Mouse (Mus musculus): ENCODE results near the gene Tbrg1. TPM values are rescaled to one million over a fixed set of nuclear protein-coding genes. Genes with fewer than 3 reads are reported as not detected.

Tbrg1 gene
- 166 and 169 TPM in 2 replicates for polyA plus RNA-seq (2014; fragmentation: Nextera tagmentation; extraction: Ambion mirVana)

DNA sequence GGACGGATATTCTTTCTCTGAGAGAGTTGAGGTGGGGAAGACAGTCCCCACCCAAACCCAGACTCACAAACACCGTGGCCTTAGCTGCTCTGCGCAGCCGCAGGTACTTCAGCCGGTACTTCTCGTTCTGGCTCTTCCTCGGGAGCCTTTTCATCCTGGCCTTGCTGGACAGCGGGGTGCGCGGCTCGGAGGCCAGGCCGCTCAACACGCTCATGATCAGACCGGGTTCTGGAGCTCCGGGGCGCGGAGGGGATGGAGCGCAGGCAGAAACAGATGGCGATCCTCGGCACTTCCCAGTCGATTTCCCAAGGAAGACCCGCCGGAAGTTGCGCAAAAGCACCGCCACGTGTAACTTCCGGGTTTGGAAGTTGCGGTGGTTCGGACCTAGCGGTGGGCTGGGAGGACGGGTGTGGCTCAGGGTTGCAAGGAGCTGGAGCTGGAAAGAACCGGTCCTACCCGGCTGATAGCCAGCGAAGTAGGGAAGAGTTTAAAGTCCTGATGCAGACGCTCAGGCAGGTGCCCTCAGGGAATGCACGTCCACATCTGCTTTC lies at the start of gene Tbrg1:
Tbrg1 (minus strand) TSS at position 382 of the 551 bp plus-strand sequence.
- Histone ChIP-seq H3K36me3 (ENCODE audit: control insufficient read depth, insufficient read depth, low read length) (peaks cover 33% of the 10 kb centered on the region), H3K27ac (ENCODE audit: low read depth) (peak within 1 kb of the TSS; percentile 85), H3K4me2 (ENCODE audit: low read length) (peak within 1 kb of the TSS; percentile 91), H3K27me3 (replicated peaks; ENCODE audit: control insufficient read depth, insufficient read depth, low read length) (no peaks in the 10 kb centered on the region), H3K4me3 (ENCODE audit: low read depth, low read length) (peak within 1 kb of the TSS; percentile 71), H3K4me1 (replicated peaks; ENCODE audit: control insufficient read depth, insufficient read depth, low read length) (peaks cover 4% of the 10 kb centered on the region; the same call in 1 of the 2 replicates), H3K9me3 (ENCODE audit: control insufficient read depth, low read length) (no peaks in the 10 kb centered on the region), H3K9ac (ENCODE audit: low read length) (peak within 1 kb of the TSS; percentile 66)
- under 1% methylated on average over 36 of the region's 36 CpGs for WGBS
- ATAC-seq (replicated peaks; ENCODE audit: low FRiP score, low TSS enrichment, low read depth) (peak; percentile 96), DNase-seq (ENCODE audit: low spot score) (peak; percentile 93)

DNA sequence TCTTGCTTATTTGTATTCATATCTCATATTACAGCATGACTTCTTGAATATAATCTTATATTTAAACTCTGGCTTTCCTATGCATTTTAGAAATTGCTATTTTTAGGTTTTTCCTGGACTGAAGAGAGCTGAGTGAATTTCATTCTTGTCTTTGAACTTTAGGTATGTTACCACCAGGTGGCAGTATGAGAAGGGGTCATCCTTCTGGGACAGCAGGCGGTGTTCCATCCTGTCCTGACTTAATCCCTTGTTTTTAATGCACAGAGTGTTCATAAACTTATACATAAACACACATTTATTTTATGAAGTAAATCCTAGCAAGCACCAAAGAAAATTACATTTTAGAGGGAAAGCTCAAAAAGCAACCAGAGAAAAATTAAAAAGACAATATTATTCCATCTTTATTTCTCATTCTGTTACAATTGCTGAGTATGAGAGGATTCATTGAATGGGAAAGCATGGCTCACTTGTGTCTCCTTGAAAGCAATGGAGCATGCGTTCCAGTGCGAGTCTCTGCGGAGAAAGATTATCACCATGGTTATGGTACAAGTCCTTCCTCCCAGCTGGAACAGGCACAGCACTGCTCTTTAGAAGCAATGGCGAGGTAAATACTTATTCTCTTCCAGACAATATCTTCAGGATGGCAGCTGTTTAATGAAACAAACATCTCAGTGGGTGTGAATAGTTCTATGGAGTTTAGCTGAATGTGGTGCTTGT lies 33.0 kb upstream of the Tbrg1 start:
- ATAC-seq (replicated peaks; ENCODE audit: low FRiP score, low TSS enrichment, low read depth) = no peak
- H3K9ac ChIP-seq (ENCODE audit: low read length) = no peak overlapping the region
- no peaks in the 10 kb centered on the region for H3K4me1 ChIP-seq (replicated peaks; ENCODE audit: control insufficient read depth, insufficient read depth, low read length)
- H3K4me2 ChIP-seq (ENCODE audit: low read length) = no peak overlapping the region
- 60% methylated on average over 5 of the region's 5 CpGs for WGBS
- DNase-seq (ENCODE audit: low spot score) = no peak
- H3K9me3 ChIP-seq (ENCODE audit: control insufficient read depth, low read length) = no peaks in the 10 kb centered on the region
- no peak overlapping the region for H3K4me3 ChIP-seq (ENCODE audit: low read depth, low read length)
- no peaks in the 10 kb centered on the region for H3K27me3 ChIP-seq (replicated peaks; ENCODE audit: control insufficient read depth, insufficient read depth, low read length)
- H3K27ac ChIP-seq (ENCODE audit: low read depth) = no peak overlapping the region
- no peaks in the 10 kb centered on the region for H3K36me3 ChIP-seq (ENCODE audit: control insufficient read depth, insufficient read depth, low read length)

DNA sequence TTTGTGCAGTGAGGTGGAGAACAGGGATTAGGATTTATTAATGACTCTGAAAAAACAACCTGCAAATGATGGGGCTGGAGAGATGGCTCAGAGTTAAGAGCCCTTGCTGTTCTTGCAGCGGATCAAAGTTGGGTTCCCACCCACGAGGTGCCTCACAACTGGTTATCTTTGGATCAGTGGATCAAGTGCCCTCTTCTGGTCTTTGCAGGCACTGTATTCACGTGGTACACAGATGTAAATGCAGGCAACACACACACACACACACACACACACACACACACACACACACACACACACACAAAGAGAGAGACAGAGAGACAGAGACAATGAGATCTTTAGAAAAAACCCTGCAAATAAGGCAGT lies 30.8 kb upstream of the Tbrg1 start:
- WGBS = 60% methylated on average over 3 of the region's 3 CpGs
- ATAC-seq (replicated peaks; ENCODE audit: low FRiP score, low TSS enrichment, low read depth) (no peak), DNase-seq (ENCODE audit: low spot score) (no peak)

DNA sequence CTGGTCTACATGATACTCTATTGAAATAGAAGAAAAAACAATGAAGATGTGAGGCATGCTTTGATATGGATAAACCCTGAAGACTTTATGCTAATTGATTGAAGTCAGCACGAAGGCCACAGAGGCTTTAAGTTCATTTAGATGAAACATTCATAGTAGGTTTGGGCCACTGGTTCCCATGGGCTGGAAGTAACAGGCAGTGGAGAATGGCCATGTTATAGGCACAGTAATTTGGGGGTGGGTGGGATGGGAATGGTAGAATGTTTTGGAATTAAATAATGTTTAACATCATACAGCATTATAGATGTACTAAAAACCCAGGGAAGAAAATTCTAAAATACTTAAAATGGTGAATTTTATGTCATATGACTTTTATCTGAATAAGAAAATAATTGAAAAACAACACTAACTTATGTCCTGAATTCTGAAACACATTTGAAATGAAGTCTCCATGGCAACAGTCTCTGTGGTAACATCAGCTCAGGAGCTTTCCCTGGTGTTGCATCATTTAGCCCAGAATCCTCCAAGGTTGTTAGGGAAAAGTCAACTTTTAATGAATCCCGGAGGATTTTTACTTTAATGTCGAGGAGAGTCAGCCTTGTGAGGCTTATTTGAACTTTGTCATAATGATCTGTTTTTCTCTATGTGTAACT lies 30.3 kb upstream of the Tbrg1 start:
- Histone ChIP-seq H3K4me3 (ENCODE audit: low read depth, low read length) (no peak overlapping the region), H3K36me3 (ENCODE audit: control insufficient read depth, insufficient read depth, low read length) (no peaks in the 10 kb centered on the region), H3K4me2 (ENCODE audit: low read length) (no peak overlapping the region), H3K27ac (ENCODE audit: low read depth) (no peak overlapping the region), H3K27me3 (replicated peaks; ENCODE audit: control insufficient read depth, insufficient read depth, low read length) (no peaks in the 10 kb centered on the region), H3K9ac (ENCODE audit: low read length) (no peak overlapping the region), H3K9me3 (ENCODE audit: control insufficient read depth, low read length) (no peaks in the 10 kb centered on the region), H3K4me1 (replicated peaks; ENCODE audit: control insufficient read depth, insufficient read depth, low read length) (no peaks in the 10 kb centered on the region)
- WGBS = 81% methylated on average over 3 of the region's 3 CpGs
- no peak for DNase-seq (ENCODE audit: low spot score)
- ATAC-seq (replicated peaks; ENCODE audit: low FRiP score, low TSS enrichment, low read depth) = no peak

More for the DNA sequence above, 30.8 kb upstream of the Tbrg1 start:
- H3K27me3 ChIP-seq (replicated peaks; ENCODE audit: control insufficient read depth, insufficient read depth, low read length) = no peaks in the 10 kb centered on the region
- no peaks in the 10 kb centered on the region for H3K4me1 ChIP-seq (replicated peaks; ENCODE audit: control insufficient read depth, insufficient read depth, low read length)
- no peak overlapping the region for H3K27ac ChIP-seq (ENCODE audit: low read depth)
- no peaks in the 10 kb centered on the region for H3K9me3 ChIP-seq (ENCODE audit: control insufficient read depth, low read length)
- H3K4me2 ChIP-seq (ENCODE audit: low read length) = no peak overlapping the region
- H3K4me3 ChIP-seq (ENCODE audit: low read depth, low read length) = no peak overlapping the region
- H3K9ac ChIP-seq (ENCODE audit: low read length) = no peak overlapping the region
- no peaks in the 10 kb centered on the region for H3K36me3 ChIP-seq (ENCODE audit: control insufficient read depth, insufficient read depth, low read length)

DNA sequence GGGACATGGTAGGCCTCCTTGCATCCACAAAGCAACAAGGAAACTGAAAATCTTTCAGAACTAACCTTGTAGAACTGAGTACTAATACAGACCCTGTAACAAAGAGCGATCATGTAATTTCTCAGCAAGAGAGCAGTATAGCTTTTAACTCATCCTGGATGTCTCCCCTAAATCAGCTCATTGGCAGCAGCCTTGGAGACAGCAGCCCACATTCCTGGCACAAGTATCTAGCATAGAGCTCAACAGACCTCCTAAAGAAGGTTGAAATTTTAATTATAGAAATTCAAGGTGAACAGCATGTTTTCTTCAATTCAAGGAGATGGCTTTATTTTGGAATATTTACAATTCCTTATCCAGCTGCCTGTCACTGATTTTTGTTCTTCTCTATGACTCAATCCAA lies 24.0 kb upstream of the Tbrg1 start:
- no peaks in the 10 kb centered on the region for H3K36me3 ChIP-seq (ENCODE audit: control insufficient read depth, insufficient read depth, low read length)
- H3K27ac ChIP-seq (ENCODE audit: low read depth) = no peak overlapping the region
- no peak overlapping the region for H3K4me3 ChIP-seq (ENCODE audit: low read depth, low read length)
- H3K27me3 ChIP-seq (replicated peaks; ENCODE audit: control insufficient read depth, insufficient read depth, low read length) = no peaks in the 10 kb centered on the region
- H3K4me1 ChIP-seq (replicated peaks; ENCODE audit: control insufficient read depth, insufficient read depth, low read length) = no peaks in the 10 kb centered on the region
- no peak for DNase-seq (ENCODE audit: low spot score)
- ATAC-seq (replicated peaks; ENCODE audit: low FRiP score, low TSS enrichment, low read depth) = no peak
- 96% methylated on average over 1 of the region's 1 CpGs for WGBS
- no peak overlapping the region for H3K9ac ChIP-seq (ENCODE audit: low read length)
- no peak overlapping the region for H3K4me2 ChIP-seq (ENCODE audit: low read length)
- H3K9me3 ChIP-seq (ENCODE audit: control insufficient read depth, low read length) = no peaks in the 10 kb centered on the region

DNA sequence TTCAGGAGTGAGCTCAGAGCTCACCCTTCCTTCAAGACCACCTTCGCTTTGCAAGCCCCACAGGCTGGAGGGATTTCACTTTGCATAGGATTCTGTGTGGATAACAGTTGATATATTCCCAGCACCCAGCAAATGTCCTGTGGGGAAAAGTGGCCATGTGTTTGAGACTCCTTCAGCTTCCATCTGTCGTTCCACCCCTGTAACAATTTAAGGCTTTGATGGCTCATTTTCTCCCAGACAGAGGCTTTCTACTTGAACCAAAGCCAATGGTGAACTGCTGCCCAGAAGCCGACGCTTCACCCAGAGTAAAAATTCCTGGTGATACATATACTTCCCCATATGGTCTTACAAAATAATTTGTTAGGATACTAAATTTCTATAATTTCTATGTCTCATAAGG lies 18.2 kb upstream of the Tbrg1 start:
- ATAC-seq (replicated peaks; ENCODE audit: low FRiP score, low TSS enrichment, low read depth) (no peak), DNase-seq (ENCODE audit: low spot score) (no peak)
- Histone ChIP-seq H3K27ac (ENCODE audit: low read depth) (no peak overlapping the region), H3K36me3 (ENCODE audit: control insufficient read depth, insufficient read depth, low read length) (no peaks in the 10 kb centered on the region), H3K4me2 (ENCODE audit: low read length) (no peak overlapping the region), H3K9ac (ENCODE audit: low read length) (no peak overlapping the region), H3K4me3 (ENCODE audit: low read depth, low read length) (no peak overlapping the region), H3K4me1 (replicated peaks; ENCODE audit: control insufficient read depth, insufficient read depth, low read length) (no peaks in the 10 kb centered on the region), H3K9me3 (ENCODE audit: control insufficient read depth, low read length) (no peaks in the 10 kb centered on the region), H3K27me3 (replicated peaks; ENCODE audit: control insufficient read depth, insufficient read depth, low read length) (no peaks in the 10 kb centered on the region)
- 78% methylated on average over 4 of the region's 4 CpGs for WGBS

DNA sequence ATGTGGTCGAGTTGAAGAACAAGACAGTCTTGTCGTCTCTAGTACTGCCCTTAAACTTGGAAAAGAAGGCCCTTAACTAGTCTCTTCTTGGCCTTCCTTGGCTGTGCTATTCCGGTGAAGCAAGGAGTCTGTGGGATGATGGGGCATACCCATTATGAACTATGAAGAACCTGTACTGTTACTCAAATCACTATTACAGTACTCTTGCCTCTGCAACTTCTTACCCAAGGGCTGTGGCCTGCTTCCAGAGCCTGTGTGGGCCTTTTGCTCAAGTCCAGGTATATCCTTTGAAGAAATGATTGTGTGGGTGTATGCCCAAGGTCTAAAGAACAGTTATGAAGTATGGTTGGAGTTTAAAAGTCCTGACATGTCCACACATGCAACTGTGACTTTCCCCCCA lies 13.1 kb upstream of the Tbrg1 start:
- H3K27me3 ChIP-seq (replicated peaks; ENCODE audit: control insufficient read depth, insufficient read depth, low read length) = no peaks in the 10 kb centered on the region
- no peak overlapping the region for H3K9ac ChIP-seq (ENCODE audit: low read length)
- H3K27ac ChIP-seq (ENCODE audit: low read depth) = no peak overlapping the region
- H3K4me2 ChIP-seq (ENCODE audit: low read length) = no peak overlapping the region
- ATAC-seq (replicated peaks; ENCODE audit: low FRiP score, low TSS enrichment, low read depth) (no peak), DNase-seq (ENCODE audit: low spot score) (no peak)
- 94% methylated on average over 3 of the region's 3 CpGs for WGBS
- no peaks in the 10 kb centered on the region for H3K36me3 ChIP-seq (ENCODE audit: control insufficient read depth, insufficient read depth, low read length)
- H3K4me3 ChIP-seq (ENCODE audit: low read depth, low read length) = no peak overlapping the region
- no peaks in the 10 kb centered on the region for H3K4me1 ChIP-seq (replicated peaks; ENCODE audit: control insufficient read depth, insufficient read depth, low read length)
- no peaks in the 10 kb centered on the region for H3K9me3 ChIP-seq (ENCODE audit: control insufficient read depth, low read length)

DNA sequence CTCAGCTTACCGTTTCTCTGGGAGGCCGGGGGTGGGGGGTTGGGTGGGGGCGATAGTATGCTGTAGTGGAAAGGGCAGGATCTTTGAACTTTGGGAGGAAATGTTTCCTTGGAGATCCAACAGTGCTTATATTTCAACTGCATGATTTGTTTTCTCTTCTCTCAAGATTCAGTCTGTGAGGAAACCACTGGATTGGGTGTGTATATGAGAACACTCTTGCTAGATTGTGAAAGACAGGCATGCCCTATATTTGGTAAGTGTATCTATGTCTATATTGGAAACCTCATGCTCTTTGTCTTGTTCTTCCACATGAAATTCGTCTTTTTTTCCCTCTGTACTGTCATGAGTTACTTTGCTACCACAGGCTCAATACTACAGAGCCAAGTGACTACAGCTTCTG lies 12.6 kb upstream of the Tbrg1 start:
- 50% methylated on average over 4 of the region's 4 CpGs for WGBS
- no peaks in the 10 kb centered on the region for H3K9me3 ChIP-seq (ENCODE audit: control insufficient read depth, low read length)
- H3K36me3 ChIP-seq (ENCODE audit: control insufficient read depth, insufficient read depth, low read length) = no peaks in the 10 kb centered on the region
- H3K27ac ChIP-seq (ENCODE audit: low read depth) = no peak overlapping the region
- no peak for ATAC-seq (replicated peaks; ENCODE audit: low FRiP score, low TSS enrichment, low read depth)
- H3K9ac ChIP-seq (ENCODE audit: low read length) = no peak overlapping the region
- DNase-seq (ENCODE audit: low spot score) = no peak
- no peak overlapping the region for H3K4me3 ChIP-seq (ENCODE audit: low read depth, low read length)
- no peaks in the 10 kb centered on the region for H3K27me3 ChIP-seq (replicated peaks; ENCODE audit: control insufficient read depth, insufficient read depth, low read length)
- no peaks in the 10 kb centered on the region for H3K4me1 ChIP-seq (replicated peaks; ENCODE audit: control insufficient read depth, insufficient read depth, low read length)
- no peak overlapping the region for H3K4me2 ChIP-seq (ENCODE audit: low read length)

Measured in intestine, embryonic 14.5 days (tissue).